Mouse (Mus musculus): Measurements from ENCODE around the gene Syngr3. TPM values are rescaled to one million over a fixed set of nuclear protein-coding genes. Genes with fewer than 3 reads are reported as not detected.

Gene Syngr3
- under 1 TPM in 1 of 2 experiments, not detected in 1; 0.47 TPM for total RNA-seq (2023)

DNA sequence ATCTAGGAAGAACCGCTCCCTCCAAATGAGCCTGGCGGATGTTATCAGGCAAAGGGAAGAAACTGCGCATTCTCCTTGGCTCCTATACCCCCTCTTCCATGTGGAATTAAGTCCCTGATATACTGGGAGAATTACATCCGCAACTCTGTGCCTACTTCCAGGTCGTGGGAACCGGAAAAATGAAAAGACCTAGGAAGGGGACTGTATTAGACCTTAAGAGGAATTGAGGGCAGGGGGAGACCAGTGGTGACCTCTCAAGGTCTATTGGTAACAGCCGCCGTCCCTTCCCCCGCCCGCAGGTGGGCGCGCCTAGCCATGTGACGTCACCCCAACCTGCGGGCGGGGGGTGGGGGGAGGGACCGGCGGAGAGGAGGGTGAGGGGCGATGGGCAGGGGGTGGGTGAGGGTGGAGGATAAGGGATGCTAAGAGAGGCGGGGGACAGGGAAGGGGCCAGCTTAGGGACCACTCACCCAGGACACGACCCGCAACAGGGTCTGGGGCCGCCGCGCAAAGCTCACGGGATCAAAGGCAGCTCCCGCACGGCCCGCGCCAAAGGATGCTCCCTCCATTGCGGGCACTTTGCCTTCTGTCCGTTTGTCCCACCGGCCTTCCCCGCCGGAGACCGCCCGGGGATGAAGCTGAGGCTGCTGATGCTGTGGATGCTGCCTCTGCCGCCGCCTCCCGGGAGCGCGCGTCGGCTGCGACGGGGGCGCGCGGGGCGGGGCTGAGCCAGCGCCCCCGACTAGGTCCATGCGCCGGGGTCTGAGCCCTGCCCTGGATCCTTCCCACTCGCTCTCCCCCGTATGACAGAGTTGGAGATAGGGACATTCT, at the start of gene Syngr3:
Gene Syngr3 (minus strand): TSS at position 705 of the 831 bp plus-strand sequence.

GRCm38 (mm10) chr17:24736330-24737051, 46.7 kb upstream of the Syngr3 start, which contains the start of gene Msrb1:
TSS of gene Msrb1 (plus strand) at chr17:24736642.

GRCm38 (mm10) chr17:24727618-24728017, 37.9 kb upstream of the Syngr3 start, which contains the start of gene Rpl3l:
TSS of gene Rpl3l (plus strand) at chr17:24727820.

GRCm38 (mm10) chr17:24724184-24724583, 34.4 kb upstream of the Syngr3 start, which contains the start of gene Ndufb10:
TSS of gene Ndufb10 (minus strand) at chr17:24724478.

DNA sequence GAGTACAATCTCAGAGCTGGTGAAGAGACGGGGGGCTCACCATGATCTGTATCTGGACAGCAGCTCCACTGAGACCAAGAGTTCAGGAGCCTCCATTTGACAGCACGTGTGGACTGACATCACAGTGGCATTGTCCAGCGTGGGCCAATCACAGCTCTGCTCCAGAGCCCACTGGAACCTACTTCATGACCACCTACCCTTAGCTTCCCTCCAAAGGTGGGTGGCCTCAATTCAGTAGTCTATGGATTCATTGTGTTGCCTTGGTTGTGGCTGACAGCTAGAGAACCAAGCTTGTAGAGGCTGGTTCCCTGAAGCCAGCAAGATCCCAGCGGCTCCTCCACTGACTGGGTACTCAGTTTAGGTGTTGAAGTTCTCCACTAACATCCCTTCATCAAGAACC, 28.2 kb upstream of the Syngr3 start, which contains the start of the genes Rnf151 and Rps2:
Gene Rnf151 (minus strand): TSS at position 121 of the 400 bp plus-strand sequence.
Gene Rps2 (plus strand): TSS at position 174 of the 400 bp plus-strand sequence.

GRCm38 (mm10) chr17:24706982-24707800, 17.4 kb upstream of the Syngr3 start, which contains the start of gene Tbl3:
TSS of gene Tbl3 (minus strand) at chr17:24707660.

GRCm38 (mm10) chr17:24696011-24696697, 6.4 kb upstream of the Syngr3 start, which contains the start of the genes Gfer and Noxo1:
TSS of gene Gfer (minus strand) at chr17:24696156.
TSS of gene Noxo1 (plus strand) at chr17:24696234.

DNA sequence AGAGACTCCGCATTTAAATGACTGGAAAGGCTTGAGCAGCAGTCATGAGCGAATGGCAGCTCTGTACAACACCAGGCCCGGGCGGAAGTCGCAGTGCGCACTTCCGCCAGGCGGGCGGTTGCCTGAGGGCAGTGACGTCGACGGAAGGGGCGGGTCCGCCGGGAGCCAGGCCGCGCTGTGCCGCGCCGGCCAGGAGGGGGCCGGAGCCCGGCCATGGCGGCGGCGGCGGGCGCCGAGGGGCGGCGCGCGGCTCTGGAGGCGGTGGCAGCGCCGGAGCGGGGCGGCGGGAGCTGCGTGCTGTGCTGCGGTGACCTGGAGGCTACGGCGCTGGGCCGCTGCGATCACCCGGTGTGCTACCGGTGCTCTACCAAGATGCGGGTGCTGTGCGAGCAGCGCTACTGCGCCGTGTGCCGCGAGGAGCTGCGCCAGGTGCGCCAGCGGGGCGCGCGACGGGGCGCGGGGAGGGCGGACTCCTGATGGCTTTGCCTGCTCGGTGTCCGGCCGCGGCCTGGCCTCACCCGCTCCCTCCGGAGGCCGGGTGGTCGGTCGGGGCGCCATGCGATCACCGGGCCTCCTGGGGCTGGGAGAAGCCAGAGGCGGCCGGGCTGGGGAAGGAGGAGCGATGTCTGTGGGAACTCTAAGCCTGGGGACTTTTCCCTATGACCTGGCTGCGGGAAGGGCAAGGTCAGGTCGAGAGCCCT, 20.1 kb downstream of the Syngr3 start, which contains the start of gene Zfp598:
Gene Zfp598 (plus strand): TSS at position 143 of the 701 bp plus-strand sequence.

GRCm38 (mm10) chr17:24658017-24658758, 31.6 kb downstream of the Syngr3 start, which contains the start of gene Npw:
TSS of gene Npw (minus strand) at chr17:24658457.

DNA sequence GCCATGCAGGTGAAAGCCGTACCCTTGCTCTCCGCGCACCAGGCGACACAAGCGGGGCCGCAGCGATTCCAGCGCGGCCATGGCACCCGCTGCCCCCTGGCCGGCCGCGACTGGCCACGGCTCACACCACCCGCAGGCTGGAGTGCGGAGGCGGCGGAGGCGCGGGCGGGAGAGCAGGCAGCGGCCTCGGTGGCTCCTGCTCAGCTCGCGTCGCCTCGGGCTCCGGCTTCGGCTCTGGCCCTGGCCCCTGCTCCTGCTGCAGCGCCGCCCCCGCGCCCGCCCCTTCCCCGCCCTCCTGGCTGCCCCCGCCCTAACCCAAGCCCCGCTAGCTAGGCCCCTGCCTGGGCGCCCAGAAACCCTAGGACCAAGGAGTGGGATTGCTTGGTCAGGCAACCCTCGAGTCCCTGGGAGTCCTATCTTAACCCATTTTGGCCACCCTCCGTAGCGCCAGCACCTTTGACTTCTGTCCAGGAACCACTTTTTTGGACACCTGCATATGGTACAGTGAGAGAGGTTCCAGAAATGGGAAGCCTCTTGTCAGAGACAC, 39.6 kb downstream of the Syngr3 start, which contains the start of gene Slc9a3r2:
Gene Slc9a3r2 (minus strand): TSS at position 258 of the 547 bp plus-strand sequence.

Other genes with a start within 250 kb of the Syngr3 start
- gene Dnase1l2, start 246.8 kb downstream of the Syngr3 start, total RNA-seq (2023) = 1 to 10 TPM; 5.6 to 6.0 TPM
- 10 to 100 TPM; 64.4 to 88.9 TPM for gene E4f1, start 219.6 kb downstream of the Syngr3 start, total RNA-seq (2023)
- 10 to 100 TPM; 15.5 to 17.4 TPM for gene Pgp, start 219.6 kb downstream of the Syngr3 start, total RNA-seq (2023)
- 1 to 10 TPM in 1 of 2 experiments, under 1 TPM in 1; 0.76 to 1.2 TPM for gene Bricd5, start 216.1 kb downstream of the Syngr3 start, total RNA-seq (2023)
- gene Mlst8, start 210.9 kb downstream of the Syngr3 start, total RNA-seq (2023) = 10 to 100 TPM; 27.6 to 29.2 TPM
- not detected for gene Caskin1, start 201.4 kb downstream of the Syngr3 start, total RNA-seq (2023)
- 100 to 1,000 TPM; 162 to 172 TPM for gene Traf7, start 162.0 kb downstream of the Syngr3 start, total RNA-seq (2023)
- gene Rab26, start 155.7 kb downstream of the Syngr3 start, total RNA-seq (2023) = 1 to 10 TPM; 1.8 to 2.0 TPM
- 100 to 1,000 TPM; 103 to 104 TPM for gene Pkd1, start 140.1 kb downstream of the Syngr3 start, total RNA-seq (2023)
- 10 to 100 TPM; 58.4 to 76.0 TPM for gene Tsc2, start 57.3 kb downstream of the Syngr3 start, total RNA-seq (2023)
- 1 to 10 TPM; 4.3 to 5.2 TPM for gene Nthl1, start 57.3 kb downstream of the Syngr3 start, total RNA-seq (2023)
- gene Slc9a3r2, start 39.6 kb downstream of the Syngr3 start, total RNA-seq (2023) = not detected
- gene Npw, start 31.5 kb downstream of the Syngr3 start, total RNA-seq (2023) = not detected
- 10 to 100 TPM; 63.7 to 67.1 TPM for gene Zfp598, start 20.3 kb downstream of the Syngr3 start, total RNA-seq (2023)
- 10 to 100 TPM; 20.5 to 22.8 TPM for gene Gfer, start 6.2 kb upstream of the Syngr3 start, total RNA-seq (2023)
- 1 to 10 TPM; 2.4 to 5.0 TPM for gene Noxo1, start 6.3 kb upstream of the Syngr3 start, total RNA-seq (2023)
- 10 to 100 TPM; 27.4 to 33.3 TPM for gene Tbl3, start 17.7 kb upstream of the Syngr3 start, total RNA-seq (2023)
- not detected for gene Rnf151, start 28.1 kb upstream of the Syngr3 start, total RNA-seq (2023)
- gene Rps2, start 28.2 kb upstream of the Syngr3 start, total RNA-seq (2023) = 1,000 to 10,000 TPM; 1,514 to 1,529 TPM
- 10 to 100 TPM; 64.9 to 73.3 TPM for gene Ndufb10, start 34.5 kb upstream of the Syngr3 start, total RNA-seq (2023)
- gene Rpl3l, start 37.9 kb upstream of the Syngr3 start, total RNA-seq (2023) = under 1 TPM in 1 of 2 experiments, not detected in 1; 0.56 TPM
- 10 to 100 TPM; 29.5 to 43.8 TPM for gene Msrb1, start 46.7 kb upstream of the Syngr3 start, total RNA-seq (2023)
- gene Hs3st6, start 63.0 kb upstream of the Syngr3 start, total RNA-seq (2023) = not detected
- gene Meiob, start 114.3 kb upstream of the Syngr3 start, total RNA-seq (2023) = not detected
- 10 to 100 TPM; 27.1 to 30.0 TPM for gene Hagh, start 150.2 kb upstream of the Syngr3 start, total RNA-seq (2023)
- 1 to 10 TPM; 1.6 to 2.0 TPM for gene Fahd1, start 160.4 kb upstream of the Syngr3 start, total RNA-seq (2023)
- 1 to 10 TPM; 1.0 to 1.2 TPM for gene Igfals, start 176.0 kb upstream of the Syngr3 start, total RNA-seq (2023)
- gene Nubp2, start 196.4 kb upstream of the Syngr3 start, total RNA-seq (2023) = 10 to 100 TPM; 68.0 to 72.7 TPM
- 10 to 100 TPM; 33.6 to 34.4 TPM for gene Spsb3, start 196.7 kb upstream of the Syngr3 start, total RNA-seq (2023)
- gene Eme2, start 205.1 kb upstream of the Syngr3 start, total RNA-seq (2023) = 10 to 100 TPM; 64.6 to 66.7 TPM
- 10 to 100 TPM; 38.9 to 45.1 TPM for gene Mrps34, start 205.2 kb upstream of the Syngr3 start, total RNA-seq (2023)
- gene Nme3, start 206.5 kb upstream of the Syngr3 start, total RNA-seq (2023) = 10 to 100 TPM; 18.5 to 30.4 TPM
- gene Mapk8ip3, start 247.0 kb upstream of the Syngr3 start, total RNA-seq (2023) = 100 to 1,000 TPM; 222 to 255 TPM

All from T-cell, adult 66 days (primary cell).